Mouse (Mus musculus) liver, embryonic 14.5 days (tissue): ENCODE measurements at regions not wholly inside any gene's neighbourhood (a gene's known extent, or its start where the extent isn't known, plus 50 kb on each side); places are given as distances from the start of the nearest gene placed in this dataset.

Source experiments
- ATAC-seq: fragments of 200-750 bp; cut with Nextera tagmentation; 2 replicates; pipeline ENCODE4 v1.8.0; 2017; ENCODE audit warnings: moderate number of reproducible peaks, mild to moderate bottlenecking, moderate library complexity; ENCODE audit not compliant: insufficient read depth
- DNase-seq, 3 experiments: peaks; one replicate each; pipeline ENCODE4 v3.0.0-alpha.2; 2012 to 2013; ENCODE audit warnings: low read depth in 3 of 3, low spot score in 3 of 3
- H3K27ac ChIP-seq: fragments of 300-500 bp; sonication (generic); 2 replicates; pipeline ENCODE4 v1.5.1; 2014; ENCODE audit warnings: moderate library complexity, mild to moderate bottlenecking, control low read depth, inconsistent platforms
- H3K27me3 ChIP-seq: fragments of 300-500 bp; sonication (generic); 2 replicates; pipeline ENCODE4 v1.6.1; 2014; ENCODE audit warnings: mild to moderate bottlenecking, low read length, moderate library complexity; ENCODE audit not compliant: control insufficient read depth, insufficient read depth
- H3K36me3 ChIP-seq: fragments of 300-500 bp; sonication (generic); replicated peaks from 2 replicates; pipeline ENCODE4 v1.6.1; 2014; ENCODE audit warnings: low read depth; ENCODE audit not compliant: control insufficient read depth, insufficient read depth
- H3K4me1 ChIP-seq, 2 experiments: fragments of 200-500 bp in 1 of 2; fragments of 300-500 bp in 1 of 2; sonication (generic) in 1 of 2; replicated peaks; 2 replicates each; pipeline ENCODE4 v1.6.1; 2012 to 2014; ENCODE audit warnings: antibody characterized with exemption in 1 of 2, inconsistent platforms in 1 of 2, low read length in 1 of 2; ENCODE audit not compliant: control insufficient read depth in 2 of 2, insufficient read depth in 2 of 2
- H3K4me2 ChIP-seq: fragments of 300-500 bp; sonication (generic); 2 replicates; pipeline ENCODE4 v1.6.1; 2014; ENCODE audit warnings: low read depth, mild to moderate bottlenecking, control low read depth, moderate library complexity
- H3K4me3 ChIP-seq, 2 experiments: fragments of 200-500 bp in 1 of 2; fragments of 300-500 bp in 1 of 2; sonication (generic) in 1 of 2; 2 replicates each; pipeline ENCODE4 v1.5.1; 2012 to 2014; ENCODE audit warnings: low read depth in 2 of 2, low read length in 2 of 2, mild to moderate bottlenecking in 2 of 2, control low read depth in 1 of 2, inconsistent platforms in 1 of 2, moderate library complexity in 1 of 2; ENCODE audit not compliant: insufficient read depth in 1 of 2
- H3K9ac ChIP-seq: fragments of 300-500 bp; sonication (generic); replicated peaks from 2 replicates; pipeline ENCODE4 v1.6.1; 2014; ENCODE audit warnings: mild to moderate bottlenecking, control low read depth, moderate library complexity
- H3K9me3 ChIP-seq: fragments of 300-500 bp; sonication (generic); 2 replicates; pipeline ENCODE4 v1.6.1; 2016; ENCODE audit warnings: low read length, mixed read lengths; ENCODE audit not compliant: control insufficient read depth
- CTCF ChIP-seq: IDR thresholded peaks from 2 replicates; pipeline ENCODE4 v1.5.1; 2016; ENCODE audit warnings: antibody characterized with exemption, low read depth, control low read depth
- EP300 ChIP-seq: IDR thresholded peaks from 2 replicates; pipeline ENCODE4 v1.6.1; 2016; ENCODE audit warnings: antibody characterized with exemption, low read depth
- WGBS: fragments of 180-500 bp; shearing (Covaris S2); extraction: QIAGEN DNeasy Blood & Tissue Kit; methylation state at CpG from one replicate; pipeline ENCODE4 v1.1.7; 2014; ENCODE audit not compliant: insufficient replicate concordance; 5-methylcytosine and 5-hydroxymethylcytosine counted together

- Histone ChIP-seq H3K4me3 (no peak overlapping the region), H3K9ac (no peak overlapping the region), H3K4me2 (no peak overlapping the region), H3K27me3 (no peaks in the 10 kb centered on the region), H3K9me3 (no peaks in the 10 kb centered on the region), H3K4me1 (no peaks in the 10 kb centered on the region), H3K36me3 (no peaks in the 10 kb centered on the region), H3K27ac (no peak overlapping the region)
- 54% methylated on average over 11 of the region's 11 CpGs for WGBS
- DNase-seq, result no peak
- ATAC-seq, result no peak
- TF ChIP-seq CTCF (no peak), EP300 (no peak)
Measured at GRCm38 (mm10) chr8:12126374-12127001, 152.1 kb upstream of the A230072I06Rik start.

DNA sequence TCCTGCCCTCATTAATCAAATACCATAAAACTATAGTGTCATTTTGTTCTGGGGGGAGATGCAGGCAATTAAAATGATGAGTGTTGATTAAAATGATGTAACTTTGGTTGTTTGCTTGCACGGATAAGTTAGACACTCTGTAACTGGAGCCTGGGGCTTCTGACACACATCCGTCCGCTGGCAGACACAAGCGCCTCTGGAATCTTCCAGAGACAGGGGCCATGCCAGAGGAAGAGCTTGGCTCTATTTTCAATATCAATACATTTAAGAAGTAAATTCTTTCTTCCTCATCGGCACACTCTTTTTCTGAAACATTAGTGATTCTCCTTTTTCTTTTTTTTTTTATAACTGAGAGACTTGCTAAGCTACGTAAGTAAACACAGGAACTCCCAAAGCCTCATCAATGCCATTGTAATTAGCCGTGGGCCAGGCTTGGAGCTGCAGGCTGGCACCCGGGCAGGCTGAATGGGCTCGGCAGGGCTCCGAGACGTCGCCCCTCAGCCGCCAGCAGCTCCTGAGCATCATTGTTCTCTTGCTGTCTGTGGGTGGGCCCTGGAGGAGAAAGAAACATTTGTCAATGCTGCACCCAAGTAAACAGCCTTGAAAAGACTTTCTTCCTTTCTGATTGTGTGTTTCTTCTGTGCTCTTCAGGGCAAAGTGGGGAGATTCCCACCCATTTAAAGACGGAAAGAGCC, 151.4 kb upstream of the A230072I06Rik start:
- no peak overlapping the region for H3K27ac ChIP-seq
- no peak overlapping the region for H3K4me3 ChIP-seq
- no peaks in the 10 kb centered on the region for H3K27me3 ChIP-seq
- ATAC-seq, result no peak
- H3K4me2 ChIP-seq, result no peak overlapping the region
- TF ChIP-seq CTCF, result no peak
- no peak for TF ChIP-seq EP300
- WGBS, result 49% methylated on average over 14 of the region's 14 CpGs
- H3K4me1 ChIP-seq, result no peaks in the 10 kb centered on the region
- DNase-seq, result no peak
- H3K9me3 ChIP-seq, result no peaks in the 10 kb centered on the region
- no peak overlapping the region for H3K9ac ChIP-seq
- H3K36me3 ChIP-seq, result no peaks in the 10 kb centered on the region

DNA sequence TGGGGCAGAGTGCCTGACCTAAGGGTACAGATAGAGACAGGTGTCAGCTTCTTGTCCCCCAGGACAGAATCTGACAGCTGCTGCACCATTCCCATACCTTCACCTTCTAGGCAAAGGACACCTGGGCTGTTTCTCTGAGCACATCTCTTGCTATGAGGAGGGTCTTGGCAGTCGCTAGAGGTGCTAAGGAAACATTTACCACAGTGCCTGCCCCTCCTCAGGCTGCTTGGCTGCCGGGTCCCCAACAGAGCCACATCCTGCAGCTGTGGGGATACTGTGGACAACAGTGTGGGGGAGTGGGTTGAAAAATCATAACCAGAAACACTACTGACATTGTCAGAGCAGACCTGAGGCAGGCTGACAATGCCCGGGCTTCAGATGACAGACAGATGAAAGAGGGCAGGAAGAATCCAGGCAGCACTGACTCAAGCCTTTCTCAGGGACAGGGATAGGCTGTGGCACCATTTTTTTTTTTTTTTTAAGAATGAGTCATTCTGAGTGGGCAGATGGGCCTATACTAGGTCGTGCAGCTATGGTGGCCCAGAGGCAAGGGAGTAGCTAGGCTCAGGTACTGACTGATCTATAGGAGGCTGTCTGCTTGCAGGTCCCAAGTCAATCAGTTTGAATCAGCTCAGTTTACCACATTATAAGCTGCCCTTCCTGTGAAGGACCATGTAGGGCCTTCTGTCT, 150.7 kb upstream of the A230072I06Rik start:
- Histone ChIP-seq H3K27ac (no peak overlapping the region), H3K9ac (no peak overlapping the region), H3K27me3 (no peaks in the 10 kb centered on the region), H3K4me1 (no peaks in the 10 kb centered on the region), H3K4me2 (no peak overlapping the region), H3K36me3 (no peaks in the 10 kb centered on the region), H3K9me3 (no peaks in the 10 kb centered on the region), H3K4me3 (no peak overlapping the region)
- no peak for ATAC-seq
- TF ChIP-seq CTCF (no peak), EP300 (no peak)
- WGBS, result 34% methylated on average over 4 of the region's 4 CpGs
- no peak for DNase-seq

DNA sequence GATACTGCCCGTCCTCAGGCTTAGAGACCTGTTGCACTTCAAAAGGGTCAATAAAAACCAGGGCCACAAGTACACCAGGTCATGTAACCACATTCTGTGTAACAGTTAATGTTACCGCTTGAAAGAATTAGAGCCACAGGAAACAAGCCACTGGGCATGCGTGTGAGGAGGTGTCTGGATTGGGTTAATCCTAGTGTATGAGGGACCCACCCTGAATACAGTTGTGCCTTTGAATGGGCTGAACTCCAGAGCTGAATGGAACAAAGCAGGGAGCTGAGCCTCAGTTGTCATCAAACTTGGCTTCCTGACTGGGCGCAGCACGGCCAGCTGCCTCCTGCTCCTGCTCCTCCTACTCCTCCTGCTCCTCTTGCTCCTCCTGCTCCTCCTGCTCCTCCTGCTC, 148.0 kb upstream of the A230072I06Rik start:
- Histone ChIP-seq H3K4me3 (no peak overlapping the region), H3K9ac (no peak overlapping the region), H3K9me3 (no peaks in the 10 kb centered on the region), H3K36me3 (no peaks in the 10 kb centered on the region), H3K27me3 (no peaks in the 10 kb centered on the region), H3K4me2 (no peak overlapping the region), H3K27ac (no peak overlapping the region), H3K4me1 (no peaks in the 10 kb centered on the region)
- no peak for DNase-seq
- no peak for ATAC-seq
- no peak for TF ChIP-seq CTCF
- no peak for TF ChIP-seq EP300
- 41% methylated on average over 5 of the region's 5 CpGs for WGBS

- ATAC-seq, result no peak
- no peaks in the 10 kb centered on the region for H3K27me3 ChIP-seq
- no peaks in the 10 kb centered on the region for H3K9me3 ChIP-seq
- TF ChIP-seq EP300 (no peak), CTCF (no peak)
- H3K36me3 ChIP-seq, result no peaks in the 10 kb centered on the region
- H3K27ac ChIP-seq, result no peak overlapping the region
- 12% methylated on average over 1 of the region's 1 CpGs for WGBS
- H3K4me2 ChIP-seq, result no peak overlapping the region
- no peak overlapping the region for H3K9ac ChIP-seq
- H3K4me1 ChIP-seq, result no peaks in the 10 kb centered on the region
- H3K4me3 ChIP-seq, result no peak overlapping the region
- no peak for DNase-seq
Measured at GRCm38 (mm10) chr8:12134200-12134599, 144.4 kb upstream of the A230072I06Rik start.
